Mouse (Mus musculus) bone marrow, adult 2 months (tissue): ENCODE measurements at regions not wholly inside any gene's neighbourhood (a gene's known extent, or its start where the extent isn't known, plus 50 kb on each side); places are given as distances from the start of the nearest gene placed in this dataset.

Experiments used
- H3K27ac ChIP-seq: fragments of 200-500 bp; 2 replicates; pipeline ENCODE4 v1.5.1; 2012; ENCODE audit warnings: low read depth, mild to moderate bottlenecking, control low read depth, inconsistent platforms, low read length; ENCODE audit not compliant: control insufficient read depth, poor library complexity, insufficient read depth
- H3K4me1 ChIP-seq: fragments of 200-500 bp; 2 replicates; pipeline ENCODE4 v1.6.1; 2011; ENCODE audit warnings: low read length; ENCODE audit not compliant: control insufficient read depth, insufficient read depth
- H3K4me3 ChIP-seq: fragments of 200-500 bp; replicated peaks from 2 replicates; pipeline ENCODE3; 2011; ENCODE audit warnings: mild to moderate bottlenecking, low read depth, low read length, control low read depth; ENCODE audit not compliant: control insufficient read depth
- CTCF ChIP-seq: fragments of 200-500 bp; IDR thresholded peaks from 2 replicates; pipeline ENCODE4 v1.5.1; 2011; ENCODE audit warnings: low read length, control low read depth; ENCODE audit not compliant: control insufficient read depth, insufficient read depth
- POLR2A ChIP-seq: fragments of 200-500 bp; IDR thresholded peaks from 2 replicates; pipeline ENCODE4 v1.6.1; 2011; ENCODE audit warnings: low read depth, mild to moderate bottlenecking, control low read depth, low read length, borderline replicate concordance; ENCODE audit not compliant: control insufficient read depth
- WGBS: fragments of 180-500 bp; shearing (Covaris S2); methylation state at CpG from one replicate; pipeline ENCODE4 v1.1.7; 2018; 5-methylcytosine and 5-hydroxymethylcytosine counted together

DNA sequence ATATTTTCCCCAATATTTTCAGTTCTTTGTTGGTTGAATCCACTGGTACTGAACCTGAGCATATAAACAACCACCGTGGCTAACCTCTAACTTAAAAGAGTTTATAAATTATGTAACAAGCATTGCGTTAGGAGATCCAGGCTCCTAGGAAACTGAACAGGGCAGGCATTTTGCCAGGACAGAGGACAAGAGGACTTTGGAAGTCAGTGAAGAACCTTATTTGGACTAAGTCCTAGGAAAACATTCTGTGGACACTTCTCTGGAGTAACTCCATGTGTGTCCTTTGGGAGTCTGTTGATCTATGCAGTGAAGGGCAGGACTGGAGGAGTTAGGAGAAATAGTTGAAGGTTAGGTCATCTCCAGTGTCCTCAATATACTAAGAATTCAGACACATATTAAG is 1311.7 kb downstream of the Gsdmc2 start:
- no peaks in the 10 kb centered on the region for H3K4me1 ChIP-seq
- H3K4me3 ChIP-seq: no peak overlapping the region
- no peak for TF ChIP-seq POLR2A
- TF ChIP-seq CTCF: no peak
- WGBS: 78% methylated on average over 2 of the region's 2 CpGs
- no peak overlapping the region for H3K27ac ChIP-seq

- WGBS: 68% methylated on average over 3 of the region's 3 CpGs
- H3K27ac ChIP-seq: no peak overlapping the region
- TF ChIP-seq CTCF (no peak), POLR2A (no peak)
- no peaks in the 10 kb centered on the region for H3K4me1 ChIP-seq
- H3K4me3 ChIP-seq: no peak overlapping the region
Observed at GRCm38 (mm10) chr15:62528975-62529374, 1316.0 kb downstream of the Gsdmc2 start.

GRCm38 (mm10) chr15:62524628-62525027 is 1320.3 kb downstream of the Gsdmc2 start:
- no peak overlapping the region for H3K27ac ChIP-seq
- H3K4me3 ChIP-seq: no peak overlapping the region
- TF ChIP-seq POLR2A (no peak), CTCF (no peak)
- 64% methylated on average over 2 of the region's 2 CpGs for WGBS
- H3K4me1 ChIP-seq: no peaks in the 10 kb centered on the region

GRCm38 (mm10) chr15:62524135-62524534 is 1320.8 kb downstream of the Gsdmc2 start:
- 80% methylated on average over 2 of the region's 2 CpGs for WGBS
- Histone ChIP-seq H3K4me1 (no peaks in the 10 kb centered on the region), H3K27ac (no peak overlapping the region), H3K4me3 (no peak overlapping the region)
- TF ChIP-seq POLR2A: no peak
- TF ChIP-seq CTCF: no peak

- TF ChIP-seq CTCF (no peak), POLR2A (no peak)
- H3K4me1 ChIP-seq: no peaks in the 10 kb centered on the region
- WGBS: 83% methylated on average over 1 of the region's 1 CpGs
- H3K4me3 ChIP-seq: no peak overlapping the region
- H3K27ac ChIP-seq: no peak overlapping the region
Observed at GRCm38 (mm10) chr15:62513462-62513861, 1331.5 kb downstream of the Gsdmc2 start.

- TF ChIP-seq POLR2A: no peak
- Histone ChIP-seq H3K27ac (no peak overlapping the region), H3K4me3 (no peak overlapping the region), H3K4me1 (no peaks in the 10 kb centered on the region)
- WGBS: 79% methylated on average over 2 of the region's 2 CpGs
Observed at GRCm38 (mm10) chr15:62511461-62511860, 1333.5 kb downstream of the Gsdmc2 start.

DNA sequence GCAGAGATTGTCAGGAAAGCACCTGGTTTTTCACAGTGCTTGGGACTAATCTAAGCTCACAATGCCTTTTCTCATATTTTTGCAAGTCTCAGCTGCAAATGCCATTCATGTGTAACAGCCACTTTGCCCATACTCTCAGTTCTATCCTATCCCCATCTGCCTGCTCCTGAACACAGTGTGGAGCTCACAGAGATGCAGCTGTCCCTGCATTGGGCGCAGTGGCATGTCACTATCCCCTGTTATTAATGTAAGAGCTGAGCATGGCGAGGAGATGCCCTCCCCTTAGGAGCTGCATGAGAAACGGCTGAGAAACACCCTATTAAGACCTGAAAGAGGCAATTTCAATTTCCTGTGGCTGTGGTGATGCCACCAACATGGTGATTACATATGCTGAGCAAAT is 1341.1 kb downstream of the Gsdmc2 start:
- Histone ChIP-seq H3K4me1 (no peaks in the 10 kb centered on the region), H3K4me3 (no peak overlapping the region), H3K27ac (no peak overlapping the region)
- 72% methylated on average over 3 of the region's 3 CpGs for WGBS
- no peak for TF ChIP-seq CTCF
- TF ChIP-seq POLR2A: no peak

DNA sequence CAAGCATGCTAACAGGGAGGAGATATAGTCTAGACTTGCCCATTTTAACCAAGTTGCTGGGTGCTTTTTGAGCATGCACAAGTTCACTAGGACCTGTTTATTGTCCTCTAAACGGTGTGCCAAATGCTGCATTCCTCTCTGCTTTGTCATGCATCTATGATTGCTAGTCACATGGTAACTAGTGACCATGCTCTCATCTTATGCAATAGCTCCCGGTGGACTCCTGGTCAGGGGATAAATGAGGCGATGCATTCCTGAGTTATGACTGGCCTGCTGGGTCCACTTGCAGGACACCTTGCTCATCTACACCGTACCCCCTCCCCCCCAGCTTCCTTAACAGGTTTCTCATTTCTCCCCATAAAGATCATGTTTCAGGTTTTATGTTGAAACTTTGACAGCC is 1344.0 kb downstream of the Gsdmc2 start:
- TF ChIP-seq CTCF (no peak), POLR2A (no peak)
- Histone ChIP-seq H3K27ac (no peak overlapping the region), H3K4me1 (no peaks in the 10 kb centered on the region), H3K4me3 (no peak overlapping the region)
- 69% methylated on average over 4 of the region's 4 CpGs for WGBS

DNA sequence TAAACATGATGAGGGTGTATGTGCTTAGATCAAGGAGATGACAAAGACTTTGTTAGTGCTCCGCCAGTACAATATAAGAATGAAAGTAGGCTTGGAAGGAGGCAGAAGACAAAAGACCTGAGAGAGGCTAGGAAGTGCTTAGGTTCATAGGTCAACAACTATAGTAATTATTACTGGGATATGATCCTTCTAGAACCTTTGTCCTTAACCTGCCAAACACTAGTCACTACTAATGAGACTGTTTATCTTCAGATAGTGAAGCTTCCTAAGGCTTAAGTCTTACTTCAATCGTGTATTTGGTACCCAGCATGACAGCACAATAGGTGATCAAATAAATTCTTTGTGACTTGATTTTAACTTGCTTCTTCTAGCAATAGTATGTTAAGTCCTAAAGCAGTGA is 1344.5 kb downstream of the Gsdmc2 start:
- Histone ChIP-seq H3K4me1 (no peaks in the 10 kb centered on the region), H3K4me3 (no peak overlapping the region), H3K27ac (no peak overlapping the region)
- 76% methylated on average over 2 of the region's 2 CpGs for WGBS
- TF ChIP-seq POLR2A: no peak
- TF ChIP-seq CTCF: no peak
